Mouse (Mus musculus) liver, postnatal 0 days (tissue): ENCODE data around the gene Ccdc63. TPM values are rescaled to one million over a fixed set of nuclear protein-coding genes. Genes with fewer than 3 reads are reported as not detected.

ENCODE experiments used
- ATAC-seq: fragments of 200-750 bp; cut with Nextera tagmentation; 2 replicates; pipeline ENCODE4 v1.8.0; 2017; ENCODE audit warnings: mild to moderate bottlenecking, moderate library complexity
- DNase-seq: peaks from one replicate; pipeline ENCODE4 v3.0.0-alpha.2; 2016
- H3K27ac ChIP-seq: fragments of 300-500 bp; sonication (generic); 2 replicates; pipeline ENCODE4 v1.5.1; 2014; ENCODE audit warnings: antibody characterized with exemption, moderate library complexity, mild to moderate bottlenecking, low read depth
- H3K27me3 ChIP-seq: fragments of 300-500 bp; sonication (generic); 2 replicates; pipeline ENCODE4 v1.6.1; 2014; ENCODE audit warnings: low read length, control low read depth, mixed read lengths; ENCODE audit not compliant: insufficient read depth
- H3K36me3 ChIP-seq: fragments of 300-500 bp; sonication (generic); replicated peaks from 2 replicates; pipeline ENCODE4 v1.6.1; 2014; ENCODE audit warnings: mild to moderate bottlenecking, control low read depth, low read length, moderate library complexity, mixed read lengths; ENCODE audit not compliant: insufficient read depth
- H3K4me1 ChIP-seq: fragments of 300-500 bp; sonication (generic); 2 replicates; pipeline ENCODE4 v1.6.1; 2014; ENCODE audit warnings: antibody characterized with exemption, mild to moderate bottlenecking, control low read depth; ENCODE audit not compliant: insufficient read depth
- H3K4me2 ChIP-seq: fragments of 300-500 bp; sonication (generic); 2 replicates; pipeline ENCODE4 v1.6.1; 2014; ENCODE audit warnings: low read depth, mild to moderate bottlenecking, low read length, moderate library complexity, mixed read lengths
- H3K4me3 ChIP-seq: fragments of 300-500 bp; sonication (generic); 2 replicates; pipeline ENCODE4 v1.5.1; 2014; ENCODE audit warnings: low read depth, low read length
- H3K9ac ChIP-seq: fragments of 300-500 bp; sonication (generic); replicated peaks from 2 replicates; pipeline ENCODE4 v1.6.1; 2014; ENCODE audit warnings: mild to moderate bottlenecking, moderate library complexity
- H3K9me3 ChIP-seq: fragments of 300-500 bp; sonication (generic); 2 replicates; pipeline ENCODE4 v1.6.1; 2016; ENCODE audit warnings: mild to moderate bottlenecking, control low read depth, low read length, mixed read lengths
- CTCF ChIP-seq: sonication (generic); IDR thresholded peaks from 2 replicates; pipeline ENCODE4 v1.5.1; 2016; ENCODE audit warnings: antibody characterized with exemption, low read depth
- EP300 ChIP-seq: IDR thresholded peaks from 2 replicates; pipeline ENCODE4 v1.6.1; 2016; ENCODE audit warnings: antibody characterized with exemption, low read depth, mild to moderate bottlenecking
- WGBS: fragments of 180-500 bp; shearing (Covaris S2); extraction: QIAGEN DNeasy Blood & Tissue Kit; methylation state at CpG from one replicate; pipeline ENCODE4 v1.1.7; 2014; ENCODE audit not compliant: insufficient replicate concordance; 5-methylcytosine and 5-hydroxymethylcytosine counted together
- polyA plus RNA-seq: library from polyadenylated mRNA; unstranded; fragments of >200 nt; fragmentation: Nextera tagmentation; extraction: Ambion mirVana; gene quantifications from 2 replicates; pipeline ENCODE4 v1.2.1, GENCODE M21; 2015

Ccdc63 gene
- polyA plus RNA-seq, 1 experiment from 2014 or later: 0.13 TPM

GRCm38 (mm10) chr5:122108104-122108503 lies 32.5 kb downstream of the Ccdc63 start:
- DNase-seq (no peak), ATAC-seq (no peak)
- TF ChIP-seq EP300: no peak
- no peak for TF ChIP-seq CTCF
- no peaks in the 10 kb centered on the region for H3K36me3 ChIP-seq
- H3K9ac ChIP-seq: no peak overlapping the region
- H3K27me3 ChIP-seq: peaks cover 3% of the 10 kb centered on the region; the same call in 1 of the 2 replicates
- H3K4me2 ChIP-seq: no peak overlapping the region
- H3K4me1 ChIP-seq: peaks cover 7% of the 10 kb centered on the region; the same call in 1 of the 2 replicates
- no peak overlapping the region for H3K4me3 ChIP-seq
- H3K27ac ChIP-seq: no peak overlapping the region
- 45% methylated on average over 6 of the region's 6 CpGs for WGBS
- no peaks in the 10 kb centered on the region for H3K9me3 ChIP-seq

GRCm38 (mm10) chr5:122106212-122106611 lies 34.4 kb downstream of the Ccdc63 start:
- Histone ChIP-seq H3K27me3 (peaks cover 13% of the 10 kb centered on the region; the same call in 1 of the 2 replicates), H3K4me1 (peaks cover 7% of the 10 kb centered on the region; the same call in 1 of the 2 replicates), H3K4me2 (no peak overlapping the region), H3K4me3 (no peak overlapping the region), H3K36me3 (no peaks in the 10 kb centered on the region), H3K27ac (no peak overlapping the region), H3K9me3 (no peaks in the 10 kb centered on the region), H3K9ac (no peak overlapping the region)
- ATAC-seq: no peak
- TF ChIP-seq EP300: no peak
- no peak for TF ChIP-seq CTCF
- DNase-seq: no peak
- 80% methylated on average over 6 of the region's 6 CpGs for whole genome bisulfite sequencing

GRCm38 (mm10) chr5:122104981-122105380 lies 35.6 kb downstream of the Ccdc63 start:
- Histone ChIP-seq H3K9ac (no peak overlapping the region), H3K4me1 (peaks cover 7% of the 10 kb centered on the region; the same call in 1 of the 2 replicates), H3K27me3 (peaks cover 19% of the 10 kb centered on the region; the same call in 1 of the 2 replicates), H3K9me3 (no peaks in the 10 kb centered on the region), H3K27ac (no peak overlapping the region), H3K36me3 (no peaks in the 10 kb centered on the region), H3K4me3 (no peak overlapping the region), H3K4me2 (no peak overlapping the region)
- no peak for ATAC-seq
- TF ChIP-seq CTCF: no peak
- no peak for TF ChIP-seq EP300
- no peak for DNase-seq
- WGBS: 71% methylated on average over 9 of the region's 9 CpGs

- Histone ChIP-seq H3K27ac (no peak overlapping the region), H3K4me2 (no peak overlapping the region), H3K36me3 (no peaks in the 10 kb centered on the region), H3K9me3 (no peaks in the 10 kb centered on the region), H3K9ac (no peak overlapping the region), H3K27me3 (peaks cover 21% of the 10 kb centered on the region; the same call in 1 of the 2 replicates), H3K4me1 (peaks cover 7% of the 10 kb centered on the region; the same call in 1 of the 2 replicates), H3K4me3 (no peak overlapping the region)
- ATAC-seq (no peak), DNase-seq (peak; percentile 73)
- WGBS: 14% methylated on average over 2 of the region's 2 CpGs
- TF ChIP-seq EP300 (no peak), CTCF (peak; percentile 79)
These were observed 36.4 kb downstream of the Ccdc63 start for GRCm38 (mm10) chr5:122104201-122104600.

GRCm38 (mm10) chr5:122103075-122103474 lies 37.5 kb downstream of the Ccdc63 start:
- no peak overlapping the region for H3K4me2 ChIP-seq
- H3K27ac ChIP-seq: no peak overlapping the region
- H3K4me3 ChIP-seq: no peak overlapping the region
- no peaks in the 10 kb centered on the region for H3K4me1 ChIP-seq
- H3K9ac ChIP-seq: no peak overlapping the region
- H3K9me3 ChIP-seq: no peaks in the 10 kb centered on the region
- no peaks in the 10 kb centered on the region for H3K36me3 ChIP-seq
- peaks cover 21% of the 10 kb centered on the region; the same call in 1 of the 2 replicates for H3K27me3 ChIP-seq
- WGBS: 22% methylated on average over 12 of the region's 12 CpGs
- ATAC-seq (no peak), DNase-seq (no peak)
- TF ChIP-seq CTCF (no peak), EP300 (no peak)

GRCm38 (mm10) chr5:122102476-122103050 lies 38.1 kb downstream of the Ccdc63 start:
- Histone ChIP-seq H3K4me2 (no peak overlapping the region), H3K4me1 (no peaks in the 10 kb centered on the region), H3K27ac (no peak overlapping the region), H3K36me3 (no peaks in the 10 kb centered on the region), H3K9ac (no peak overlapping the region), H3K9me3 (no peaks in the 10 kb centered on the region), H3K4me3 (no peak overlapping the region), H3K27me3 (peaks cover 21% of the 10 kb centered on the region; the same call in 1 of the 2 replicates)
- TF ChIP-seq EP300 (no peak), CTCF (no peak)
- DNase-seq (no peak), ATAC-seq (no peak)
- WGBS: 39% methylated on average over 7 of the region's 7 CpGs
